Mouse (Mus musculus) kidney, postnatal 36 days (tissue): ENCODE measurements around the gene Dusp7.

ENCODE experiments used
- DNase-seq, 2 experiments: peaks; one replicate each; pipeline ENCODE4 v3.0.0; 2021 to 2022; ENCODE audit warnings: mixed read lengths in 2 of 2

The Dusp7 gene

DNA sequence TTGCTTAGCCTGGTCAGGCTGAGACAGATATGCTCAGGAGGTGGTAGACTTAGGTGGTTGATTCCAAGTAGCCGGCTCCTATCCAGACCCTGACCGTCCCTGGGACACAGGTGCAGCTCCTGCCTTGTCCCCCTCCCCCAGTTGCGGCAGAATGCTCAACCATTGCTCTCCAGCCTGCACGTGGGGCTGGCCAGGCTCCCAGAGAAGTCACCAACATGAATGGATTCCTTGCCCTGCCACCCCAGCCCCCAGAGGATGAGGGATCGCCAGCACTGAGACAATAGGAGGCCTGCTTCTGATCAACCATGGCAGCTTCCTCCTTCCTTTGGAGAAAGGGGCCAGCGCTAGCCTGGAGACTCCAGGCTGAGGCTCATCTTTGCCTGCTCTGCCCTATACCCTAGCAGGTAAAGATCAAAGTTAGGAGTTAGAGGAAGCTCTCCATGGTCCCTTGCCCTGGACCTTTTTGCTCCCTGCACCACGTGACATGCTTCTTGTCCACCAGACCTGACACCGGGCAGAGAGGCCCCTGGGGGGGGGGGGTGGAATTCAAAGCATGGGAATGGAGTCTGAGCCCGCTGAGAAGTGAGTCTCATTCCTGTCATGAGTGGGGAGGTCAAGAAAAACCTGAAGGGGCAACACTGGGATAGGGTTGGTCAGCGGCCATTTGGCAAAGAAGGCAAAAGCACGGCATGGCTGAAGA is 24.5 kb downstream of the Dusp7 start:
- DNase-seq, result peak in 1 of 2 experiments; percentile 58

DNA sequence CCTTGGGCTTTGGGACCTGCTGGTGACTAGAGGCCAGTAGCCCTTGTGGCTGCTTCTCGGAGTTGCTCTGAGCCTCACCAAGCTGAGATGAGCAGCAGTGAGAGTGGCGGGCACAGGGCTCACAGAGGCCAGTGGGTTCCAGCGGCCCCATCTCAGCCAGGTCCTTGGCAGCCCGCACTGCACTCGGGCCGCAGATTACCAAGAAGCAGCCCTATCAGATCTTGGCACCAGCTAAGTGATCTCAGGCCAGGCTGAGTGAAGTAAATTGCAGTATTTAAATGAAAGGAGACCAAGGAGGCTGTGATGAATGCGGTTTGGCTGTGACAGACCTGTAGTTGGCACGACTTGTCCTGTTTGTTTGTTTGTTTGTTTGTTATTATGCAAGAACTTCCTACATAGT is 25.1 kb downstream of the Dusp7 start:
- no peak for DNase-seq

- DNase-seq, result peak; percentile 45 to 81
Observed at GRCm38 (mm10) chr9:106394649-106395602, 26.5 kb downstream of the Dusp7 start.

DNA sequence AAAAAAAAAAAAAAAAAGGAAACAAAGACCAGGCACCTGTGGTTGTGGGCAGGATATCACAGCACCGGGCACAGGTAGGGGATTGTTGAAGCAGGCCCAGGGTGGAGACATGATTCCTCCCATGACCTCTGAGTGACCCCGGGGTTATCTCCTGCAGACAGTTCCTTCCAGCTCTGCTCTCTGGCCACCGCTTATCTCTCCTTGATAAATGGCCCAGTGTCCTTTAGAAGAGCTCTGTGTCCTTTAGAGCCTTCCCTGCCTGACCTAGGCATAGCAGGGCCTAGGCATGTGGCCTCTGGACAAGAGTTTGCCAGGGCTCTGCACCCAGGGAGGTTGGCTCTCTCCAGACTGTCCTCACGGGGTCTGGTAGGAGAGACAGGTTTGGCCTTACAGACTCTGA is 29.3 kb downstream of the Dusp7 start:
- no peak for DNase-seq

GRCm38 (mm10) chr9:106398667-106399311 is 30.4 kb downstream of the Dusp7 start:
- DNase-seq, result no peak

DNA sequence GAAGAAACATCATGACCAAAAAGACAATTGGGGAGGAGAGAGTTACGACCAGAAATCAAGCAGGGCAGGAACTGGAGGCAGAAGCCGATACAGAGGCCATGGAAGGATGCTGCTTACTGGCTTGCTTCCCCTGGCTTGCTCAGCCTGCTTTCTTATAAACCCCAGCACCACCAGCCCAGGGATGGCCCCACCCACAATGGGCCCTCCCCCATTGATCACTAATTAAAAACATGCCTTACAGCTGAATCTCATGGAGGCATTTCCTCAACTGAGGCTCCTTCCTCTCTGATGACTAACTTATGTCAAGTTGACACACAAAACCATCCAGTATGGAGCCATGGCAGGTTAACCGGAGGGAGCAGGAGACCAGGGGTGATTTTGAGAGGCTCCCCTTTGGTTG is 31.4 kb downstream of the Dusp7 start:
- DNase-seq, result no peak

DNA sequence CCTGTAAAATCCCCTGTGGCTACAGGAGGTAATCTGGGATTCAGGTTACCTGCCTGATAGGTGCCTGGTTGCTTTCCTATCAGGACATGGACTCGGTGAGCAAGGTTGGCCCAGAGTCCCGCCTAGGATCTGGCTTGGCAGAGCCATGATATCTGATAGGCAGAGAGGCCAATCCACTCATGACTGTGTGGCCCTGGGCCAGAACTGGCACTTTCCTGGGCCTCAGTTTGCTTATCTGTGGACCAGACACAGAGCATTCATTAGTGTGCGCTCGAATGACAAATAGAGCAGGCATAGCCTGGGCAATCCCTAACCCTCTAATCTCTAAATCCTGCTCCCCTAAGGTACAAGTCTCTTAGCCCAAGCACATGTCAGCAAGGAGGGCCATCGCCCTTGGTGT is 33.7 kb downstream of the Dusp7 start:
- no peak for DNase-seq

DNA sequence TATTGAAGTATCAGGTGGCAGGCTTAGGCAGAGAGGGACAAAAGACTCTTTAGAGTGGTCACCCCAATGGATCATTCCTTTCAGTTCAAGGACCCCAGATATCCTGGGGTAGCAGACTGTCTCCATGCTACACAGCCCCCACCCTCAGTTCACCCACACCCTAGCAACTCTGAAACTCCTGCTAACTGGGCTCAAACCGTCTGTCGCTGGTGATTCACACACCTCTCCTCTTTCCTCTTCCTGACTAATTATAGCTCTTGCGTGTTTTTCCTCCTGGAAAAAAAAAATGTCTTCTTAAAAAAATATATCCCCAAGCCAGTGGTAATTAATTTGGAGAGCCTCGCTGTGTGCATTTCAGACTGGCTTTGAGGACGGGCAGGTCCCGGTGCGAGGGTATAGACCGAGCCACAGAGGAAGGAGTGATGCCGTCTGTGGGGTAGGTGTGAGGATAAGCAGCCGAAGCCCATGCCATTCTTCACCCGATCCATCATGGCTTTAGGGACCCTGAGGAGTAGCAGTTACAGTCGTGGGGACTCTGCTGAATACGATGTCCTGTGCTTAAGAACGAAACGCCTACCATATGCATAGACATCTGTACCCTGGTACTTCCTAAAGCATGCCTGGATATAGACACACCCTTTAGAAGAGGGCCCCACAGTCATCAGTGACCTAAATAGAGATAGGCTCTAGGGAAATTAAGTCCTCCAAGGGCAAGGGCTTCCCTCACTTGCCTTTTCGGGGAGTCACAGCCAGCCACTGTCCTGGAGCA is 34.4 kb downstream of the Dusp7 start:
- no peak for DNase-seq

GRCm38 (mm10) chr9:106405275-106405674 is 36.8 kb downstream of the Dusp7 start:
- DNase-seq, result peak; percentile 66 to 75

- peak; percentile 55 to 61 for DNase-seq
Observed at GRCm38 (mm10) chr9:106406443-106407078, 38.1 kb downstream of the Dusp7 start.

DNA sequence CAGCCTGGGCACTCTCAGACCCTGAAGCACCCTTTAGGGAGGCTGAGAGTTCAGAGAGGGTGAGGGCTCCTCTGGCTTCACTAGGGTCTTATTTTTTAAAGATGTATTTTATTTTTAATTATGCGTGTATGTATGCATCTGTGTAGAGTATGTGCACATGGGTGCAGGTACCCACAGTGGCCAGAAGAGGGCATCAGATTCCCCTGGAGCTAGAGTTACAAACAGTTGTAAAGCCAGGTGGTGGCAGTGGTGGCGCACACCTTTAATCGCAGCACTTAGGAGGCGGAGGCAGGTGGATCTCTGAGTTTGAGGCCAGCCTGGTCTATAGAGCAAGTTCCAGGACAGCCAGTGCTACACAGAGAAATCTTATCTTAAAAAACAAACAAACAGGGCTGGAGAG is 40.7 kb downstream of the Dusp7 start:
- DNase-seq, result no peak

DNA sequence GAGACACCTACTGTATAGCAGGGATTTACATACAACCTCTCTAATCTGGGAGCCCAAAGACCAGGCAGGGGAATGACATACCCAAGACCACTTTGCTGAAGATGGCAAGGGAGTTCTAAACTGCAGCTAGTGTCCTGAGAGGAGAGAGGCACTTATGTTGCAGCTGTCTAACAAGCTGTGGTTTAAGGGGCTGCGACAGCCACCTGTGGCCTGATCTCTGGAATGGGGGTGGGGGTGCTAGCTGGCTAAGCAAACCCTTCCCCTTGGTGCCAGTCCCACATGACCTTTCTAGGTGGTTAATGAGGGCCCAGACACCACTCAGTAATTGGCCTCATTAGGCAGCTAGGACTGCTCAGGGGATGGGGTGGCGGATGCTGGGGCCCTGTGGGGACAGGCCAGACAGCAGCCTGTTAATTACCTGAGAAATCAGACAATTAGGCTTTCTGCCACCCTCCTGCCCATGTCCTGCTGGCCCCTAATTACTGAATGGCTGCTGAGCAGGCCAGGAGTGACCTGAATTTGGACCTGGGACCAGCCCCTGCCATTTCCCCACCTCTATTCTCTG is 41.7 kb downstream of the Dusp7 start:
- no peak for DNase-seq

- DNase-seq, result no peak
Observed at GRCm38 (mm10) chr9:106411091-106411594, 42.7 kb downstream of the Dusp7 start.

GRCm38 (mm10) chr9:106411729-106412128 is 43.3 kb downstream of the Dusp7 start:
- no peak for DNase-seq

DNA sequence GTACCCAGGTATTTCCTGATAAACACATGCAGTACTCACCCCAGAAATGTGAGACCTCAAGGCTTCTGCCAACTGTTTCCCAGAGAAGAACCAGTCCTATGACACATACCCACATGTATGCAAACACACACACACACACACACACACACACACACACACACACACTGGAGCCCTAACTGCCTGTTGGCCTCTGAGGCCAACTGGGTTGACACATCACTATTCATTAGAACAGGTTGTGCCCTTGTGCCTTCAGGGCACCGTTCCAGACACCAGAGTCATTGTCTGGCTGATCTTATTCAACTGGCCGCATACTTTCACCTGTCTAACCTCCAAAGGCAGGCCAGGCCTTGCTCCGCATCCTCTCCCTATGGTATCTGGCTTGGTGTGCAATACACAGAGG is 43.8 kb downstream of the Dusp7 start:
- DNase-seq, result peak in 1 of 2 experiments; percentile 46

GRCm38 (mm10) chr9:106413606-106414005 is 45.2 kb downstream of the Dusp7 start:
- no peak for DNase-seq

GRCm38 (mm10) chr9:106416826-106417225 is 48.4 kb downstream of the Dusp7 start:
- DNase-seq, result no peak

DNA sequence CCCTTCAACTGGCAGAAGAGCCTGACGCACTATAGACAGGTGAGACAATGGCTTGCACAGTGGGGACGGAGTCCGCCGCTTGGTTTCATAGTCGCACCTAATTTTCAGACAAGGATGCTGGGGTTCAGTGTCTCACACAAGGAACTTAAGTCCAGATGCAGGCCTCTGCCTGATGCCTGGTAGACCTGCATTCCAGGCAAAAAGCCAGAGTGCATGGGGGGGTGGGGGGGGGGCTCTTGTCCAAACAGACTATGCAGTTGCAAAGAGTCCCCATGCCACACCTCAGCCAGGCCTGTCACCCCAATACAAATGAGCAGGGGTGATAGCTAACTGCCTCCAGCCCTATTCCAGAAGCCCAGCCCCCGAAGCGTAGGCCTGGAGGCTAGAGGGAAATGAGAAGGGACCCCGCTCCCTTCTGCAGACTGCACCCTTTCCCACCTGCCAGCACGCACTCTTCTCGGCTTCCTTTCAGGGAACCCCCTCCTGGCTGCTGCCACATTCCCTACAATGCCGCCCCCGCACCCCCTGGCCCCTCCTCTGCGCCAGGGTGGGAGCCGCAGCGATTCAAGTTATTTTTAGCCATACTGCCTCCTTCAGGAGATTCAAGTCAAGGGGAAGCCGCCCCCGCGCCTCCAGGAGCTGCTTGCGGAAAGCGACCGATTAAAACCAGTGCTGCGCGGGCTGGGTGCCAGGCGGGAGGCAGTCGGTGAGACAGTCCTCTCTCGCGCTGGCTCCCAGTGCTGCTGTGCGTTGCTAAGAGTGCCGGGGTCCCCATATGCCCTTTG is 49.6 kb downstream of the Dusp7 start:
- peak; percentile 87 to 93 for DNase-seq

DNA sequence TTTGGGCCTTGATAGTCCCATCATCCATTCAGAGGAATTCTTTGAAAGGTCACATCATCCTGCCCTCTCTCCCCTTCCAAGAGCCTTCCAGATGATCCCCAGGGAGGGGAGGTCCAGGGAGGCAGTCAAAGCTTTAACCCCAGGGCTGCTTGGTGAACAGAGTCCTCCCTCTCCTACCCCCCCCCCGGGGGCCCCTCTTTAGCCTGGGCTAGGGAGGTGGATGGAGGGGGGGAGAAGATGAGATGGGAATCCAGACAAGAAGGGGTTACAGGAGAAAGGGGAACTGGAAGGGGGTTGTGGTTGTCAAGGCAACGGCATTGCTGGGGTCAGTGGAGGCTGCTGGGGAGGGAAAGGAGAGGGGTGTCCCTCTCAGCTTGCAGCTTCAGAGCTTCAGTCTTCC is 52.2 kb downstream of the Dusp7 start:
- no peak for DNase-seq

DNA sequence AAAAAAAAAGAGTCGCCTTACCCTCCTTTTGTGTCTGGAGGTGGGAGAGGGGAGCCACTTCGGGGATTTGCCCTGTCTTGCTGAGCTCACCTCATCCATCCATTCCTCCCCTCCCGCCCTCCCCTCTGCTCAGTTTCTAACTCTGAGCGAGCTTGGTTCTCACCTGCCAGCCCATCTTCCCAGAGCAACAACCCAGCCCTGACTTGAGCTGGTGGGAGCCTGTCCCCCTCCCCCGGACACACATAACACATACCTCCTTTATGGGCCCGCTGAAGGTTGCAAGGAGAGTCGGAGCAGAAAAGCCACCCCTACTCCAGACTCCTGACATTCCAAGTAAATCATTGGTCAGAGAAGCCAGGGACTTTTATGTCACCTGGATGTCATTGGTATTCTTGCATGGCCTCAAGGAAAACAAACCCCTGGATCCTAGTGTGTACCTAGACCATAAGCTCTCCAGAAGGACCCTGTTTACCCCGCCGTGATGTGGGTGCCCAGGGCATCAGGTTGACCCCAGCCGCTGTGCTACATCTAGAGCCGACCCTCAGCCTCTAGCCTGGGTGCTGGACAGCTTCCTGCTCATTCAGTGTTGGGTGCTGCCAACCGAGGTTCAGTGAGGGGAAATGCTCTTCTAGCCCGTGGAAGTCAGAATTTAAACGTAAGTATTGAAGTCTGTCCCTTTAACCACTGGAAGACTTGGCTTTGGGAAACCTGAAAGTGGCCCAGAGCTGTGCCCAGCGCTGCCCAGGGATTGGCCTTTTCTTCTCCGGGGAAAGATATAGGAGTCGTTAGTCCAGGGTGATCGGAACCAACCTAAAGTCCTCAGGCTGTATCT is 52.8 kb downstream of the Dusp7 start:
- no peak for DNase-seq
